Mouse (Mus musculus): ENCODE results near the gene Idh1.

Idh1 gene

DNA sequence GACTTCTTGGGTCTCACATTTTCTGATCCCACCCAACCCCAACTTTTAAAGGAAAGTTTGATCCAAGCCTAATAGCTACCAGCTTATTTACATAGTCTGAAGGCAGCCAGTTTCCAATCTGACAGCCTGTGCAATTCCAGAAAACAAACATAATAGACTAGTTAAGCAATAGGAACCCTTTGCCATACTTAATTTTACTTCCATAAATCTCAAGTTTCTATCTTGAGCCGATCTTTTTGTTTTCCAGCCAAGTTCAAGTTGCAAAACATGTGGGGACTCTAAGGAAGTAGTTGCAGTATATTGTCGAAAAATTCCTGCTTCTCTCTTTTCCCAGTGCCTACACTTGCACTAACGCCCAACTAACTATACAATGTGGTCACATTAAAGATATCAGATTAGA is 8.8 kb downstream of the Idh1 start:
- no peak for DNase-seq (ENCODE audit: low read depth in 1 of 2, low spot score in 2 of 2)

DNA sequence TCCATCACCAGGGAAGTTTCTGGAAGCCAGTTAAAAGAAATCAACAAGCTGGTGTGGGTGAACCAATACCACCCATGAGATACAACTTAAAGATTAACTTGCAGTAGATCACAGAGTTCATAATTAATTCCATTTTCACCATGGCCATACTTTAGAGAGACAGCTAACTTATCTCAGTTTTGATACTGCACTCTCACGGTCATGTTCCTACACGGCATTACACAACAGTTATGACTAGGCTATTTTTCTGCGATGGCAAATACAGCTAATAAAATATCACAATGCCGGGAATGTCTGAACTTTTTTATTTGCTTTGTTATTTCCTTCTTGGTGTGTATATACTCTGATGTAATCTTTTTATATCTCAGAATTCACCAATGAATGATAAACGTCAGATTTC is 9.4 kb downstream of the Idh1 start:
- no peak for DNase-seq (ENCODE audit: low read depth in 1 of 2, low spot score in 2 of 2)

- no peak for DNase-seq (ENCODE audit: low read depth in 1 of 2, low spot score in 2 of 2)
Measured at GRCm38 (mm10) chr1:65176171-65176570, 10.1 kb downstream of the Idh1 start.

DNA sequence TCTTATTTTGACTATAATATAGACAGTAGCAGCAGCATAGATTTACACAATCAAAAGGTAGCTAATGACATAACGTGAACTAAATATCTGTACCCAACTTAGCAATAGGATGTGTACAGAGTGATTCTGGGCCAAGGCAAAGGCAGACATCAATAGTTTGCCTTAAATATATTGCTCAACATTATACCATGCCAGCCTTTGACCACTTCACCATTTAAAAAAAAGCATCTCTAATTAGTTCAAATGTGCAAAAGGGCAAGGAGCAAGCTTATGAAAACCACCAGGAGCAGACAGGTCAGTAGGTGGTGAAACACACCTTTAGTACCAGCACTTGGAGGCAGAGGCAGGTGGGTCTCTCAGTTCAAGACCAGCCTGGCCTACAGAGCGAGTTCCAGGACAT is 12.6 kb downstream of the Idh1 start:
- DNase-seq (ENCODE audit: low read depth in 1 of 2, low spot score in 2 of 2), result no peak

DNA sequence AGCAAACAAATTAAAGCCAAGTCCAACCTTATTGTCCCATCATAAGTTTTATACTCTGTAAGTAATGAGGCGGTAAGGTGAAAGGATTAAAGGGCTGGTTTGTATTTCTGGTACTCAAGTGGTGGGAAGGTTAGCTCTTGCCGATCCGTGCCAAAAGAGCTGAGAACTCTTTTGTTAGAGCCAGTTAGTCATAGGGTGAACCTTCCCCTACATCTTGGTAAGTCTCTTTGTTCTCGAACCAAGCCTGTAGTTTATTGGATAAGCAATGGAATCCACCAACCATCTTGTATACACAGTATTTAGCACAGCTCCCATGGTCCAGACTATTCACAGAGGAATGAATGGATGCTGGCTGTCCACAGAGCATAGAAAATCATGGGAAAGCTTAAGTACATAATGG is 14.7 kb downstream of the Idh1 start:
- no peak for DNase-seq (ENCODE audit: low read depth in 1 of 2, low spot score in 2 of 2)

DNA sequence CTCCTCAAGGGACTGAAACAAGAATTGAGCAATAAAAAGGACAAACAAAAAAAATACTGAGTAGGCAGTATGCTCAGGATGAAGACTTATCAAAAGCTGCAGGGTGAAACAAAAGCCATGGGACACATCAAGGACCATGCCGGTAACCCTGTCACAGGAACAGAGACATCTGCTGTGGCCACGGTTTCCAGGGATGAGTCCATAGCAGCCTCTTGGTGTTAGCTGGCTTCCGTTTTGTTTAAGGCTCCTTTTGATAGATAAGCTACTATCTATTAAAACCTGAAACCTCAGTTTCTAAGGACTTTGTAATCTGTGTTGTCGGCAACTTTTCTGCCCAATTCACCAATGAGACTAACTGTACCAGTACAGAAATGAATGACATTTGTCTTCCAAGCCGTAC is 16.4 kb downstream of the Idh1 start:
- DNase-seq (ENCODE audit: low read depth in 1 of 2, low spot score in 2 of 2), result no peak

GRCm38 (mm10) chr1:65169536-65169935 is 16.8 kb downstream of the Idh1 start:
- DNase-seq (ENCODE audit: low read depth in 1 of 2, low spot score in 2 of 2), result no peak

DNA sequence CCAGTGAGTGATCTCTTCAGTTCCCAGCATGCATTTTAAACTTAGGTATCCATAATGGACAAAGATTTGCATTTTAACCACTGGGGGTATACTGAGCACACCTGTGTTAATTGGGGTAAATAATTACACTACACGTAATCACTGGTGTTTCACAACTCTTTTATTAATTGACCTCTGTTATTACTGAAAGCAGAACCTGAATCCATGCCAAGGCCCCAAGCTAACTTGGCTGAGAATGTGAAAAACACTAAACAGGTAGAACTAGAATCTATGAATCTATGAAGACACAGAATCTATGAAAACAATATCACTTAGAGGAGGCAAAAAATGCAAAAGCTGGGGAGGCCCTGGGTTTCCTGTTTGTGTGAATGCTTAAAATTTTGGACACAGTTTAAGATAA is 18.8 kb downstream of the Idh1 start:
- DNase-seq (ENCODE audit: low read depth in 1 of 2, low spot score in 2 of 2), result no peak

DNA sequence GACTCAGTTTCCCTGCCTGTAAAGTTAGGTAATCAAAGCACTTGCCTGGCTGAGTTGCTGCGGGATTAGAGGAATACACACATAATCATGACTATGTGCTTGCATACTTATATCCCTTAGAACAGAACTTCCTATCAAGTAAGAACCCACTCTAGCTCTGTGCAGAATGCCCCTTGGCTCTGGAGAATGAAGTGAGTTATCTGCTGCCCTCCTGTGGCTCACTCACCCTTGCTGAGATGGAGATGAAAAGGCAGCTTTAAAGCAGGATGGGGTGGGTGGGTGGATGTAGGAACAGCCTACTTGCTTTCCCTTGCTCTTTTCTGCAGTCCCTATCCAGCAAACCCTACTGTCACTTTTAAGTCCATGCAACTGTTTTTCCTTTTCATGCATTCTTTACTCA is 24.1 kb downstream of the Idh1 start:
- no peak for DNase-seq (ENCODE audit: low read depth in 1 of 2, low spot score in 2 of 2)

GRCm38 (mm10) chr1:65156111-65156510 is 30.2 kb downstream of the Idh1 start:
- no peak for DNase-seq (ENCODE audit: low read depth in 1 of 2, low spot score in 2 of 2)

GRCm38 (mm10) chr1:65154814-65155213 is 31.5 kb downstream of the Idh1 start:
- no peak for DNase-seq (ENCODE audit: low read depth in 1 of 2, low spot score in 2 of 2)

- no peak for DNase-seq (ENCODE audit: low read depth in 1 of 2, low spot score in 2 of 2)
Measured at GRCm38 (mm10) chr1:65147971-65148370, 38.3 kb downstream of the Idh1 start.

DNA sequence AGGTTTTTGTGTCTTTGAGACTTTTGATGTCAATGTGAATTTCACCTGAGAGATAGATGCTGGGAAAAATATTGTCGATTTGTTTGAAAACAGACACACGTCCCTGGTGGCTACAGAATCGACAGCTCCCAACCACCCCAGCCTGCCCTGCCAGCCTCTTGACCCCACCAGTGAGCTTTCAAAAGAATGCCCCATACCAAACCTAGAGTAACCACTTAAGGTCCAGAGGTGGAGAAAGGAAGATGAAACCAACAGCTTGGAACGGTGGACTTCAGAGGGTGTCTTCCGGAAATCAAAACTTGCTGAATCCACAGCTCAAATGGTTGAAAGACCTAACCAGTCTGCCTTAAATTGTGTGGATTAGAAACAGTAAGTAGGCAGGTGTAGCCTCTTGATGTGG is 39.0 kb downstream of the Idh1 start:
- no peak for DNase-seq (ENCODE audit: low read depth in 1 of 2, low spot score in 2 of 2)

DNA sequence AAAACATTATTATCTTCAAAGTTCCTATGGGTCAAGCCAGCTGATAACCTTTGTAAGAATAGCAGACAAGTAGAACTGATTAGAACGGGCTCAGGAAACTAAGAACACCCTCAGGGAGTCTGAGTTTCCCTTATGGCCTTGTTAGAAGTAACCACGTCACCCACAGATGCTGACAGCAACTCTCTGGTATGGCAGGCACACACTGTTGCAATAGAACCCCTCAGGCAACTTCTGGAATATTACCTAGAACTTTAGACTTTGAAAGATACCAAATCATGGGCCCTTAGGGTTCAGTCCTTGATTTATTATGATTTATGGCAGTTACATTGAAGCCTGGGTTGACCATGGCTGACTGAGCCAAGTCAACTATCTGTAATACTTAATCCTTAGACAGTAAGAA is 39.7 kb downstream of the Idh1 start:
- no peak for DNase-seq (ENCODE audit: low read depth in 1 of 2, low spot score in 2 of 2)

GRCm38 (mm10) chr1:65144783-65145182 is 41.5 kb downstream of the Idh1 start:
- DNase-seq (ENCODE audit: low read depth in 1 of 2, low spot score in 2 of 2), result no peak

GRCm38 (mm10) chr1:65137560-65137959 is 48.7 kb downstream of the Idh1 start:
- DNase-seq (ENCODE audit: low read depth in 1 of 2, low spot score in 2 of 2), result no peak

GRCm38 (mm10) chr1:65132833-65133232 is 53.5 kb downstream of the Idh1 start:
- DNase-seq (ENCODE audit: low read depth in 1 of 2, low spot score in 2 of 2), result no peak

DNA sequence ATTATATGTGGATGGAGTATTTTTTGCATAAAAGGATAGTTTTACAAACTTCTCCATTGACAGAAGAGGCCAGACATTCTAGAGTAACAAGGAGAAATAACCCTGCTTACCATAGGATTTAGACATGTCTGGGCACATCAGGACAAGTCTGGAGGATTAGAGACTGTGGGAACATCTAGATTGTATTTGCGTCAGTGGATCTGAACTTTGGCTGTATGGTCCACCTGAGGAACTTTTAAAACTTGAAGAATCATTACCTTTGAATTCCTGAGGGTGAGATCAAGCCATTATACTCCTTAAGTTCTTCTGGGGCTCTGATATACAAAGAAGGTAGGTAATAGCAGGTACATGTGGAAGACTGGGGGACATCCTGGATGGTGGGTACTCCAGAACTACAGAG is 54.6 kb downstream of the Idh1 start:
- DNase-seq (ENCODE audit: low read depth in 1 of 2, low spot score in 2 of 2), result no peak

GRCm38 (mm10) chr1:65130226-65130625 is 56.1 kb downstream of the Idh1 start:
- no peak for DNase-seq (ENCODE audit: low read depth in 1 of 2, low spot score in 2 of 2)

DNA sequence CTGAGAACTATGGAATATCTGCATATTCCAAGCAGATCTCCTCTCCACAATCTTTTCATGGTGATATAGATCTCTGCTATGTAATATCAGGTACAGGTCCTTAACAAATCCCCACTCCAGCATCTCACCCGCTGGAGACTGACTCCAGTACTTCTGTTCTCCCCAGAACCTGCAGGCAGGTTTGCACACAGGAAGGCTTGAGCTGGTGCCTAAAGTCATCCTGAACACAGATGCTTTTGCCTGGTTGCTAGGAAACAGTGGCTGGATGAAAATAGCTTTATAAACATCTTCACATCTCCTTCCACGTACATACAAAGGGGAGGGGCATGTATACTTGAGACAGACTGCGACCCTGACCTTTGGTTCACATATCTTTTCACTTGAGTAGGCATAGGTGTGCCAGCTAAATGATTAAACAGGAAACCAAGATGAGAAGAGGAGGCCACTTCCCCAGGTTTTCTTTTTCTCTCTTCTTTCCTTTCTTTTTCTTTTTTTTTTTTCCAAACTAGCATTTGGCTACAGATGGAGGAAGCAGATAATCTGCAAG is 56.6 kb downstream of the Idh1 start:
- DNase-seq (ENCODE audit: low read depth in 1 of 2, low spot score in 2 of 2), result no peak

DNA sequence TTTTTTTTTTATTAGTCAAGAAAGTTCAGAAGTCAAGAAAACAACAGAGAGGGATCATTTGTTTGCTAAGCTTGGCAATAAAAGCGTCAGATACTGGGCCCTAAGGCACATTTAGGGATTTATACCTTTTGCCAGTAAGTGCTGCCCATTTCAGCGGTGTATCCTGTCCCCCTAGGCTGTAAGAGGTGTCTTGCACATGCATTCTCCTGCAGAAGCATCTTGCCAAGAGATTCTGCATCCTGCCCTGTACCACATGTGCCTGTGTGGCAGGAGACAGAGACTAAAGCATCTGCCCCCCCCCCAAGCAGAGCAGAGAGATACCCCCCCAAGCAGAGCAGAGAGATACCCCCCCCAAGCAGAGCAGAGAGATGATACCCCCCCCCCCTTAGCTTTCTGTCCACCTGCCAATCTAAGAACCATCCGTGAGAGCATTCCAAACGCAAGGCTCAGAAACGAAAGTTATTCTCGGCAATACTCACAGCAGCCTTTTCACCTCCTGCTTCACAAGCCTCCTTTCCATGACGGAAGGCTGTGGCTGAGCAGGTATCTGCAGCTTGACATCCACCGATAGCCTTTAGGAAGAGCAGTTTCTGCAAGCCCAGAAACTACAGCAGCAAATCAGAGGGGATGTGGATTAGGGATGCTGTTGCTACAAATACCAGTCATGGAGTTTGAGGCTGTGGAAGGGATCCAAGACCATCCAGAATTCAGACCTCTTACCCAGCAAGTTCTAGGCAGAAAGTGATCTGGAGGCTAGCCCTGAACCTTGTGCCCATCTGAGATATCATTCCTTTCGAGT is 63.5 kb downstream of the Idh1 start, which contains the start of gene D630023F18Rik:
Gene D630023F18Rik (minus strand): TSS at position 641 of the 799 bp plus-strand sequence.
- no peak for DNase-seq (ENCODE audit: low read depth in 1 of 2, low spot score in 2 of 2)

- DNase-seq (ENCODE audit: low read depth in 1 of 2, low spot score in 2 of 2), result no peak
Measured at GRCm38 (mm10) chr1:65119438-65119837, 66.9 kb downstream of the Idh1 start, which contains the start of gene Gm28845. Gene Gm28845, minus strand, starts transcription at chr1:65119558.

Data from monocyte, adult 2 months (primary cell).